Mouse (Mus musculus) embryonic facial prominence, embryonic 14.5 days (tissue): Measurements from ENCODE around the gene Glis3. TPM values are rescaled to one million over a fixed set of nuclear protein-coding genes. Genes with fewer than 3 reads are reported as not detected.

Experiments used
- polyA plus RNA-seq: library from polyadenylated mRNA; unstranded; fragments of >200 nt; fragmentation: Nextera tagmentation; extraction: Ambion mirVana; gene quantifications from 2 replicates; pipeline ENCODE4 v1.2.1, GENCODE M21; 2014

Gene Glis3
- polyA plus RNA-seq, 1 experiment from 2014 or later: 6.0 TPM

Other genes starting within 250 kb of the Glis3 start
- 1.2 and 2.5 TPM in 2 replicates for gene Slc1a1, start 155.0 kb upstream of the Glis3 start, polyA plus RNA-seq